Mouse (Mus musculus): ENCODE measurements around the gene Lta. TPM values are rescaled to one million over a fixed set of nuclear protein-coding genes. Genes with fewer than 3 reads are reported as not detected.
A peak's percentile ranks its signal among the peaks of the same experiment; 100 is the strongest.

The Lta gene
- polyA plus RNA-seq, 1 experiment from 2014 or later: 0.07 TPM

- peaks cover 85% of the 10 kb centered on the region for H3K27me3 ChIP-seq
- peak overlapping the region; percentile 38 for H3K4me2 ChIP-seq
- H3K27ac ChIP-seq: no peak overlapping the region
Measured at GRCm38 (mm10) chr17:35200398-35200797, 4.8 kb downstream of the Lta start.

GRCm38 (mm10) chr17:35198946-35199345, 6.2 kb downstream of the Lta start:
- no peak for ATAC-seq (ENCODE audit: low read depth)
- no peaks in the 10 kb centered on the region for H3K9me3 ChIP-seq (replicated peaks)

More at GRCm38 (mm10) chr17:35200398-35200797, 4.8 kb downstream of the Lta start:
- no peak overlapping the region for H3K9ac ChIP-seq
- no peak overlapping the region; the same call in 1 of the 2 replicates for H3K4me3 ChIP-seq (replicated peaks)
- H3K36me3 ChIP-seq: no peaks in the 10 kb centered on the region
- peaks cover 27% of the 10 kb centered on the region for H3K4me1 ChIP-seq (replicated peaks)
- ATAC-seq (ENCODE audit: low read depth) (0 out of 2 replicates have a peak, but pooled peaks have one; percentile 9), DNase-seq (no peak)
- 32% methylated on average over 11 of the region's 11 CpGs for WGBS (ENCODE audit: insufficient replicate concordance)
- H3K9me3 ChIP-seq (replicated peaks): no peaks in the 10 kb centered on the region

GRCm38 (mm10) chr17:35198029-35198428, 7.1 kb downstream of the Lta start:
- no peak overlapping the region for H3K27ac ChIP-seq
- no peaks in the 10 kb centered on the region for H3K36me3 ChIP-seq
- peaks cover 44% of the 10 kb centered on the region for H3K4me1 ChIP-seq (replicated peaks)
- no peak for DNase-seq
- H3K9me3 ChIP-seq (replicated peaks): no peaks in the 10 kb centered on the region
- H3K9ac ChIP-seq: no peak overlapping the region
- no peak for ATAC-seq (ENCODE audit: low read depth)
- H3K4me2 ChIP-seq: no peak overlapping the region
- H3K4me3 ChIP-seq (replicated peaks): no peak overlapping the region
- peaks cover 80% of the 10 kb centered on the region for H3K27me3 ChIP-seq
- 54% methylated on average over 7 of the region's 7 CpGs for WGBS (ENCODE audit: insufficient replicate concordance)

More at GRCm38 (mm10) chr17:35198946-35199345, 6.2 kb downstream of the Lta start:
- Histone ChIP-seq H3K4me2 (no peak overlapping the region), H3K4me1 (replicated peaks) (peaks cover 41% of the 10 kb centered on the region), H3K4me3 (replicated peaks) (no peak overlapping the region), H3K27me3 (peaks cover 85% of the 10 kb centered on the region), H3K27ac (no peak overlapping the region), H3K36me3 (no peaks in the 10 kb centered on the region), H3K9ac (no peak overlapping the region)
- whole genome bisulfite sequencing (ENCODE audit: insufficient replicate concordance): 59% methylated on average over 8 of the region's 8 CpGs
- no peak for DNase-seq

GRCm38 (mm10) chr17:35197126-35197525, 8.0 kb downstream of the Lta start:
- peaks cover 71% of the 10 kb centered on the region for H3K27me3 ChIP-seq
- H3K4me1 ChIP-seq (replicated peaks): peaks cover 44% of the 10 kb centered on the region
- no peak overlapping the region for H3K4me2 ChIP-seq
- no peak overlapping the region for H3K27ac ChIP-seq
- no peak for DNase-seq
- WGBS (ENCODE audit: insufficient replicate concordance): 18% methylated on average over 5 of the region's 6 CpGs
- no peak for ATAC-seq (ENCODE audit: low read depth)
- H3K36me3 ChIP-seq: no peaks in the 10 kb centered on the region
- no peak overlapping the region for H3K9ac ChIP-seq
- no peaks in the 10 kb centered on the region for H3K9me3 ChIP-seq (replicated peaks)
- no peak overlapping the region for H3K4me3 ChIP-seq (replicated peaks)

GRCm38 (mm10) chr17:35196321-35196641, 8.9 kb downstream of the Lta start:
- H3K27ac ChIP-seq: no peak overlapping the region
- ATAC-seq (ENCODE audit: low read depth) (no peak), DNase-seq (no peak)
- H3K4me1 ChIP-seq (replicated peaks): peaks cover 39% of the 10 kb centered on the region
- H3K27me3 ChIP-seq: peaks cover 62% of the 10 kb centered on the region
- H3K9ac ChIP-seq: peak overlapping the region; percentile 62; the same call in 1 of the 2 replicates
- no peaks in the 10 kb centered on the region for H3K9me3 ChIP-seq (replicated peaks)
- peak overlapping the region; percentile 57 for H3K4me3 ChIP-seq (replicated peaks)
- 35% methylated on average over 9 of the region's 9 CpGs for WGBS (ENCODE audit: insufficient replicate concordance)
- peak overlapping the region; percentile 80 for H3K4me2 ChIP-seq
- no peaks in the 10 kb centered on the region for H3K36me3 ChIP-seq

- Histone ChIP-seq H3K4me2 (peak overlapping the region; percentile 80), H3K4me1 (replicated peaks) (peaks cover 35% of the 10 kb centered on the region), H3K27ac (no peak overlapping the region), H3K4me3 (replicated peaks) (peak overlapping the region; percentile 57), H3K36me3 (no peaks in the 10 kb centered on the region), H3K27me3 (peaks cover 57% of the 10 kb centered on the region), H3K9me3 (replicated peaks) (no peaks in the 10 kb centered on the region), H3K9ac (peak overlapping the region; percentile 62)
- DNase-seq (peak; percentile 66), ATAC-seq (ENCODE audit: low read depth) (peak; percentile 76)
- WGBS (ENCODE audit: insufficient replicate concordance): 2% methylated on average over 66 of the region's 66 CpGs
Measured at GRCm38 (mm10) chr17:35195631-35196320, 9.4 kb downstream of the Lta start.

GRCm38 (mm10) chr17:35194844-35195630, 10.1 kb downstream of the Lta start:
- ATAC-seq (ENCODE audit: low read depth) (0 out of 2 replicates have a peak, but pooled peaks have one; percentile 17), DNase-seq (no peak)
- H3K9me3 ChIP-seq (replicated peaks): no peaks in the 10 kb centered on the region
- no peaks in the 10 kb centered on the region for H3K36me3 ChIP-seq
- peaks cover 34% of the 10 kb centered on the region for H3K4me1 ChIP-seq (replicated peaks)
- H3K4me2 ChIP-seq: peak overlapping the region; percentile 80
- H3K27ac ChIP-seq: no peak overlapping the region
- WGBS (ENCODE audit: insufficient replicate concordance): 35% methylated on average over 19 of the region's 19 CpGs
- H3K4me3 ChIP-seq (replicated peaks): peak overlapping the region; percentile 57
- H3K9ac ChIP-seq: peak overlapping the region; percentile 62
- H3K27me3 ChIP-seq: peaks cover 51% of the 10 kb centered on the region

GRCm38 (mm10) chr17:35193881-35194843, 11.0 kb downstream of the Lta start, which contains the start of gene Ltb:
Ltb (plus strand) TSS chr17:35194439.
- H3K36me3 ChIP-seq: no peaks in the 10 kb centered on the region
- WGBS (ENCODE audit: insufficient replicate concordance): 50% methylated on average over 28 of the region's 28 CpGs
- H3K9ac ChIP-seq: peak within 1 kb of the TSS; percentile 62
- ATAC-seq (ENCODE audit: low read depth) (0 out of 2 replicates have a peak, but pooled peaks have one; percentile 10), DNase-seq (no peak)
- no peak within 1 kb of the TSS for H3K27ac ChIP-seq
- no peaks in the 10 kb centered on the region for H3K9me3 ChIP-seq (replicated peaks)
- peaks cover 42% of the 10 kb centered on the region for H3K27me3 ChIP-seq
- peak within 1 kb of the TSS; percentile 80 for H3K4me2 ChIP-seq
- H3K4me1 ChIP-seq (replicated peaks): peaks cover 42% of the 10 kb centered on the region
- peak within 1 kb of the TSS; percentile 57 for H3K4me3 ChIP-seq (replicated peaks)

- peaks cover 35% of the 10 kb centered on the region for H3K27me3 ChIP-seq
- 49% methylated on average over 5 of the region's 5 CpGs for WGBS (ENCODE audit: insufficient replicate concordance)
- peaks cover 45% of the 10 kb centered on the region for H3K4me1 ChIP-seq (replicated peaks)
- no peaks in the 10 kb centered on the region for H3K9me3 ChIP-seq (replicated peaks)
- H3K4me2 ChIP-seq: no peak overlapping the region
- H3K36me3 ChIP-seq: no peaks in the 10 kb centered on the region
- H3K4me3 ChIP-seq (replicated peaks): no peak overlapping the region
- DNase-seq: no peak
- no peak for ATAC-seq (ENCODE audit: low read depth)
- 0 out of 2 replicates have a peak overlapping the region, but pooled peaks have one; percentile 0 for H3K27ac ChIP-seq
- H3K9ac ChIP-seq: no peak overlapping the region
Measured at GRCm38 (mm10) chr17:35192924-35193323, 12.2 kb downstream of the Lta start.

GRCm38 (mm10) chr17:35191723-35192122, 13.4 kb downstream of the Lta start:
- H3K27me3 ChIP-seq: peaks cover 31% of the 10 kb centered on the region
- no peak for DNase-seq

More at GRCm38 (mm10) chr17:35191723-35192122, 13.4 kb downstream of the Lta start:
- Histone ChIP-seq H3K36me3 (no peaks in the 10 kb centered on the region), H3K4me2 (no peak overlapping the region), H3K4me1 (replicated peaks) (peaks cover 46% of the 10 kb centered on the region), H3K9me3 (replicated peaks) (no peaks in the 10 kb centered on the region), H3K9ac (no peak overlapping the region), H3K4me3 (replicated peaks) (no peak overlapping the region), H3K27ac (no peak overlapping the region)
- WGBS (ENCODE audit: insufficient replicate concordance): 53% methylated on average over 2 of the region's 2 CpGs
- ATAC-seq (ENCODE audit: low read depth): no peak

All from liver, embryonic 13.5 days (tissue).